Mouse (Mus musculus) adrenal gland, adult (tissue): ENCODE data around the gene Slc38a3.

ENCODE experiments used
- DNase-seq, 2 experiments: peaks; one replicate each; pipeline ENCODE4 v3.0.0; 2022 to 2023; ENCODE audit warnings: low spot score in 1 of 2; ENCODE audit not compliant: inconsistent age in 2 of 2

Slc38a3 gene

GRCm38 (mm10) chr9:107640257-107640772, 29.0 kb downstream of the Slc38a3 start:
- DNase-seq: peak; percentile 29 to 54

- DNase-seq: no peak
Observed at GRCm38 (mm10) chr9:107637070-107637469, 32.3 kb downstream of the Slc38a3 start.

GRCm38 (mm10) chr9:107635279-107636028, 33.9 kb downstream of the Slc38a3 start, which contains the start of gene Gnai2:
Gene Gnai2 (minus strand): TSS chr9:107635367.
- peak; percentile 99 for DNase-seq

- DNase-seq: peak in 1 of 2 experiments; percentile 65
Observed at GRCm38 (mm10) chr9:107634406-107635278, 34.7 kb downstream of the Slc38a3 start.

GRCm38 (mm10) chr9:107633661-107634405, 35.5 kb downstream of the Slc38a3 start:
- DNase-seq: peak; percentile 61 to 81

GRCm38 (mm10) chr9:107633091-107633660, 36.2 kb downstream of the Slc38a3 start:
- peak; percentile 90 to 94 for DNase-seq

GRCm38 (mm10) chr9:107632478-107632877, 36.9 kb downstream of the Slc38a3 start:
- peak; percentile 67 to 79 for DNase-seq

GRCm38 (mm10) chr9:107631861-107632260, 37.5 kb downstream of the Slc38a3 start:
- peak in 1 of 2 experiments; percentile 36 for DNase-seq

- no peak for DNase-seq
Observed at GRCm38 (mm10) chr9:107631311-107631826, 38.0 kb downstream of the Slc38a3 start.

GRCm38 (mm10) chr9:107630576-107630975, 38.8 kb downstream of the Slc38a3 start:
- peak in 1 of 2 experiments; percentile 46 for DNase-seq

GRCm38 (mm10) chr9:107629901-107630425, 39.4 kb downstream of the Slc38a3 start:
- peak in 1 of 2 experiments; percentile 47 for DNase-seq

- DNase-seq: no peak
Observed at GRCm38 (mm10) chr9:107629411-107629730, 40.0 kb downstream of the Slc38a3 start.

- peak; percentile 60 to 76 for DNase-seq
Observed at GRCm38 (mm10) chr9:107628721-107629410, 40.5 kb downstream of the Slc38a3 start.

- DNase-seq: peak in 1 of 2 experiments; percentile 39
Observed at GRCm38 (mm10) chr9:107627387-107628255, 41.7 kb downstream of the Slc38a3 start.

GRCm38 (mm10) chr9:107626844-107627277, 42.5 kb downstream of the Slc38a3 start:
- DNase-seq: peak; percentile 74 to 87

GRCm38 (mm10) chr9:107626158-107626843, 43.0 kb downstream of the Slc38a3 start:
- peak in 1 of 2 experiments; percentile 28 for DNase-seq

GRCm38 (mm10) chr9:107625351-107626128, 43.8 kb downstream of the Slc38a3 start:
- peak in 1 of 2 experiments; percentile 38 for DNase-seq
